Mouse (Mus musculus) CH12.LX (cell line): ENCODE data around the gene Nup188. TPM values are rescaled to one million over a fixed set of nuclear protein-coding genes. Genes with fewer than 3 reads are reported as not detected.
A peak's percentile ranks its signal among the peaks of the same experiment; 100 is the strongest.

Experiments used
- DNase-seq: peaks from one replicate; pipeline ENCODE4 v3.0.0-alpha.2; 2013; ENCODE audit errors: extremely low read depth
- H3K27ac ChIP-seq: 2 replicates; pipeline ENCODE4 v1.5.1; 2012; ENCODE audit warnings: low read depth, mild to moderate bottlenecking, control low read depth, moderate library complexity; ENCODE audit not compliant: insufficient read depth
- H3K27me3 ChIP-seq: replicated peaks from 2 replicates; pipeline ENCODE3; 2012; ENCODE audit warnings: inconsistent platforms
- H3K36me3 ChIP-seq, 2 experiments: replicated peaks in 1 of 2; 2 replicates each; pipeline versions ENCODE3 to v1.6.1; 2012; ENCODE audit warnings: inconsistent platforms in 1 of 2, low read length in 1 of 2, mild to moderate bottlenecking in 1 of 2, mixed read lengths in 1 of 2, moderate library complexity in 1 of 2; ENCODE audit not compliant: control insufficient read depth in 1 of 2, insufficient read depth in 1 of 2
- H3K4me1 ChIP-seq, 2 experiments: 2 replicates each; pipeline ENCODE4 v1.6.1; 2012; ENCODE audit warnings: inconsistent platforms in 1 of 2, moderate library complexity in 1 of 2; ENCODE audit not compliant: insufficient read depth in 2 of 2, control insufficient read depth in 1 of 2
- H3K4me2 ChIP-seq: 2 replicates; pipeline ENCODE4 v1.6.1; 2012; ENCODE audit warnings: low read depth, mild to moderate bottlenecking, control low read depth; ENCODE audit not compliant: poor library complexity, insufficient read depth, severe bottlenecking
- H3K4me3 ChIP-seq, 3 experiments: fragments of 150-350 bp in 1 of 3; sonication (generic) in 1 of 3; replicated peaks in 1 of 3; 2 replicates each; pipeline versions ENCODE3 to v1.5.1; 2011 to 2012; ENCODE audit warnings: low read depth in 2 of 3, low read length in 2 of 3, mild to moderate bottlenecking in 2 of 3, moderate library complexity in 2 of 3, control low read depth in 1 of 3, improper control_type of control experiment in 1 of 3, inconsistent platforms in 1 of 3, mixed read lengths in 1 of 3; ENCODE audit not compliant: poor library complexity in 1 of 3
- H3K79me2 ChIP-seq: replicated peaks from 2 replicates; pipeline ENCODE4 v1.6.1; 2012; ENCODE audit warnings: mild to moderate bottlenecking, moderate library complexity; ENCODE audit not compliant: control insufficient read depth, poor library complexity, insufficient read depth, severe bottlenecking; ENCODE audit errors: extremely low read depth
- H3K9ac ChIP-seq: 2 replicates; pipeline ENCODE4 v1.6.1; 2012; ENCODE audit warnings: low read depth, mild to moderate bottlenecking, control low read depth, moderate library complexity; ENCODE audit not compliant: insufficient read depth
- H3K9me3 ChIP-seq: replicated peaks from 2 replicates; pipeline ENCODE3; 2012; ENCODE audit warnings: low read length, inconsistent platforms, mixed read lengths
- CHD1 ChIP-seq: IDR thresholded peaks from 2 replicates; pipeline ENCODE4 v1.6.1; 2012; ENCODE audit warnings: low read depth, low read length, improper control_type of control experiment, inconsistent platforms
- CHD2 ChIP-seq: IDR thresholded peaks from 2 replicates; pipeline ENCODE4 v1.6.1; 2011; ENCODE audit warnings: low read length, improper control_type of control experiment
- CTCF ChIP-seq, 2 experiments: IDR thresholded peaks in 1 of 2; conservative IDR thresholded peaks in 1 of 2; 2 replicates each; pipeline ENCODE4 v1.5.1; 2011 to 2012; ENCODE audit warnings: low read depth in 2 of 2, low read length in 2 of 2, improper control_type of control experiment in 1 of 2, inconsistent platforms in 1 of 2, mild to moderate bottlenecking in 1 of 2, moderate library complexity in 1 of 2
- E2F4 ChIP-seq: IDR thresholded peaks from 2 replicates; pipeline ENCODE4 v1.6.1; 2011; ENCODE audit warnings: low read depth, low read length, improper control_type of control experiment; ENCODE audit not compliant: insufficient replicate concordance
- ELF1 ChIP-seq: IDR thresholded peaks from 2 replicates; pipeline ENCODE4 v1.6.1; 2014; ENCODE audit warnings: low read depth, mild to moderate bottlenecking, inconsistent platforms, low read length, improper control_type of control experiment
- EP300 ChIP-seq: IDR thresholded peaks from 2 replicates; pipeline ENCODE4 v1.6.1; 2011; ENCODE audit warnings: low read length, improper control_type of control experiment
- ETS1 ChIP-seq: conservative IDR thresholded peaks from 2 replicates; pipeline ENCODE4 v1.6.1; 2012; ENCODE audit warnings: low read depth, mild to moderate bottlenecking, inconsistent platforms, low read length, improper control_type of control experiment, moderate library complexity
- HCFC1 ChIP-seq: IDR thresholded peaks from 2 replicates; pipeline ENCODE4 v1.6.1; 2012; ENCODE audit warnings: low read depth, mild to moderate bottlenecking, inconsistent platforms, low read length, improper control_type of control experiment
- IRF4 ChIP-seq: IDR thresholded peaks from 2 replicates; pipeline ENCODE4 v1.6.1; 2014; ENCODE audit warnings: low read depth, mild to moderate bottlenecking, inconsistent platforms, low read length, improper control_type of control experiment
- MAZ ChIP-seq: IDR thresholded peaks from 2 replicates; pipeline ENCODE4 v1.6.1; 2012; ENCODE audit warnings: low read depth, mild to moderate bottlenecking, inconsistent platforms, low read length, improper control_type of control experiment, moderate library complexity
- MEF2A ChIP-seq: IDR thresholded peaks from 2 replicates; pipeline ENCODE4 v1.6.1; 2014; ENCODE audit warnings: low read depth, mild to moderate bottlenecking, inconsistent platforms, low read length, improper control_type of control experiment, borderline replicate concordance
- MXI1 ChIP-seq: IDR thresholded peaks from 2 replicates; pipeline ENCODE4 v1.6.1; 2011; ENCODE audit warnings: mild to moderate bottlenecking, low read depth, low read length, improper control_type of control experiment
- MYC ChIP-seq: IDR thresholded peaks from 2 replicates; pipeline ENCODE4 v1.6.1; 2011; ENCODE audit warnings: low read depth, mild to moderate bottlenecking, improper control_type of control experiment, low read length
- NELFE ChIP-seq: IDR thresholded peaks from 2 replicates; pipeline ENCODE4 v1.6.1; 2011; ENCODE audit warnings: low read depth, low read length, improper control_type of control experiment
- PAX5 ChIP-seq: IDR thresholded peaks from 2 replicates; pipeline ENCODE4 v1.6.1; 2012; ENCODE audit warnings: low read length, inconsistent platforms, mixed read lengths
- POLR2A ChIP-seq: IDR thresholded peaks from 2 replicates; pipeline ENCODE4 v1.6.1; 2011; ENCODE audit warnings: low read depth, mild to moderate bottlenecking, improper control_type of control experiment, low read length
- POLR2AphosphoS2 ChIP-seq: IDR thresholded peaks from 2 replicates; pipeline ENCODE4 v1.6.1; 2011; ENCODE audit warnings: low read depth, low read length, improper control_type of control experiment
- RAD21 ChIP-seq: IDR thresholded peaks from 2 replicates; pipeline ENCODE4 v1.6.1; 2011; ENCODE audit warnings: low read depth, mild to moderate bottlenecking, low read length, improper control_type of control experiment, moderate library complexity
- RCOR1 ChIP-seq: conservative IDR thresholded peaks from 2 replicates; pipeline ENCODE4 v1.6.1; 2012; ENCODE audit warnings: low read depth, mild to moderate bottlenecking, inconsistent platforms, low read length, improper control_type of control experiment
- SIN3A ChIP-seq: IDR thresholded peaks from 2 replicates; pipeline ENCODE4 v1.6.1; 2012; ENCODE audit warnings: low read length, improper control_type of control experiment, inconsistent platforms
- TBP ChIP-seq: conservative IDR thresholded peaks from 2 replicates; pipeline ENCODE4 v1.6.1; 2011; ENCODE audit warnings: low read depth, low read length, improper control_type of control experiment
- TCF12 ChIP-seq: IDR thresholded peaks from 2 replicates; pipeline ENCODE4 v1.6.1; 2014; ENCODE audit warnings: low read depth, mild to moderate bottlenecking, inconsistent platforms, low read length, improper control_type of control experiment
- UBTF ChIP-seq: IDR thresholded peaks from 2 replicates; pipeline ENCODE4 v1.6.1; 2012; ENCODE audit warnings: low read depth, mild to moderate bottlenecking, inconsistent platforms, low read length, improper control_type of control experiment, moderate library complexity
- USF2 ChIP-seq: conservative IDR thresholded peaks from 2 replicates; pipeline ENCODE4 v1.6.1; 2011; ENCODE audit warnings: low read depth, low read length, improper control_type of control experiment
- ZKSCAN1 ChIP-seq: IDR thresholded peaks from 2 replicates; pipeline ENCODE4 v1.6.1; 2012; ENCODE audit warnings: low read depth, inconsistent platforms, low read length, improper control_type of control experiment, borderline replicate concordance
- ZMIZ1 ChIP-seq: IDR thresholded peaks from 2 replicates; pipeline ENCODE4 v1.6.1; 2012; ENCODE audit warnings: low read depth, mild to moderate bottlenecking, inconsistent platforms, low read length, improper control_type of control experiment
- dilution Hi-C: fragments of 300-500 bp; cut with MboI; formaldehyde crosslinking; loops from 2 replicates; pipeline ENCODE4 v1.14.3; 2020; ENCODE audit warnings: low sequenced_read_pairs; ENCODE audit not compliant: extremely low pct_unique_long_range_greater_than_20kb, extremely low pct_ligation_motif_present
- in situ Hi-C: fragments of 300-500 bp; cut with MboI; formaldehyde crosslinking; loops from 3 replicates; pipeline ENCODE4 v1.14.3; 2019; ENCODE audit warnings: low sequenced_read_pairs, low pct_ligation_motif_present, low pct_unique_long_range_greater_than_20kb, mixed read lengths
- polyA plus RNA-seq: library from polyadenylated mRNA; unstranded; fragments of >175 nt; gene quantifications from 2 replicates; pipeline ENCODE4 v1.2.1, GENCODE M21; 2012; ENCODE audit warnings: low read depth; ENCODE audit not compliant: insufficient read length
- total RNA-seq, 2 experiments: library from RNA; depleted of rRNA; stranded (reverse); fragments of 300-350 nt in 1 of 2; fragments of >200 nt in 1 of 2; gene quantifications; 2 replicates each; pipeline ENCODE4 v1.2.3; 2012 to 2014

The Nup188 gene
- total and polyA plus RNA-seq, 3 experiments = 19.7 to 58.8 (median 47.6) TPM

GRCm38 (mm10) chr2:30357552-30358510 is 71.6 kb downstream of the Nup188 start:
- TF ChIP-seq NELFE = no peak
- TF ChIP-seq UBTF = no peak
- TF ChIP-seq MYC = no peak
- no peak for TF ChIP-seq E2F4
- no peak for TF ChIP-seq EP300
- TF ChIP-seq POLR2AphosphoS2 = no peak
- no peak for TF ChIP-seq RCOR1
- dilution Hi-C loops = no loop called here
- peaks cover 9 to 41% of the 10 kb centered on the region in 2 experiments for H3K36me3 ChIP-seq
- peak overlapping the region; percentile 38; the same call in 1 of the 2 replicates for H3K9ac ChIP-seq
- H3K4me2 ChIP-seq = peak overlapping the region; percentile 46
- peak overlapping the region; percentile 70 to 92 (median 85) for H3K4me3 ChIP-seq
- H3K27me3 ChIP-seq = no peaks in the 10 kb centered on the region
- H3K9me3 ChIP-seq = peaks cover 5% of the 10 kb centered on the region
- DNase-seq = peak; percentile 13
- H3K79me2 ChIP-seq = no peaks in the 10 kb centered on the region
- H3K27ac ChIP-seq = no peak overlapping the region
- peaks cover 10 to 21% of the 10 kb centered on the region in 2 experiments for H3K4me1 ChIP-seq
- in situ Hi-C loops = no loop called here

GRCm38 (mm10) chr2:30358533-30359531 is 72.6 kb downstream of the Nup188 start, which contains the start of gene Sh3glb2:
TSS of gene Sh3glb2 (minus strand) at chr2:30359337.
- Histone ChIP-seq H3K4me3 (peak within 1 kb of the TSS; percentile 70 to 92 (median 85)), H3K79me2 (no peaks in the 10 kb centered on the region), H3K4me2 (peak within 1 kb of the TSS; percentile 46), H3K27ac (no peak within 1 kb of the TSS), H3K27me3 (no peaks in the 10 kb centered on the region), H3K9ac (peak within 1 kb of the TSS; percentile 38), H3K36me3 (peaks cover 5 to 32% of the 10 kb centered on the region in 2 experiments), H3K9me3 (peaks cover 6% of the 10 kb centered on the region), H3K4me1 (peaks cover 10 to 21% of the 10 kb centered on the region in 2 experiments)
- DNase-seq = peak; percentile 71
- in situ Hi-C loops = no loop called here
- dilution Hi-C loops = no loop called here
- TF ChIP-seq MYC (no peak), USF2 (no peak), SIN3A (peak; percentile 25; the same call in 1 of the 2 replicates), ZMIZ1 (no peak), ZKSCAN1 (no peak), RCOR1 (no peak), ETS1 (no peak), CTCF (conservative IDR thresholded peaks at IDR 0.05 in 1 of 2, IDR thresholded peaks at IDR 0.05 in 1 of 2; ENCODE audit: low read depth in 2 of 2, low read length in 2 of 2) (peak in 1 of 2 experiments; percentile 52; a peak in 2 of 4 replicates), MXI1 (no peak; the same call in 1 of the 2 replicates), POLR2AphosphoS2 (no peak), RAD21 (no peak), IRF4 (no peak), PAX5 (no peak), ELF1 (no peak), E2F4 (no peak), CHD1 (no peak), TCF12 (no peak), NELFE (peak; percentile 51; the same call in 1 of the 2 replicates), UBTF (no peak), CHD2 (no peak), TBP (no peak), HCFC1 (no peak), POLR2A (peak; percentile 62; the same call in 1 of the 2 replicates), MEF2A (no peak), EP300 (no peak), MAZ (no peak)
